Mouse (Mus musculus) adrenal gland (tissue): Measurements from ENCODE around the gene Phf21a.

Experiments used
- intact Hi-C: fragments of 180-260 bp; cut with DNase I; formaldehyde crosslinking; loops from one replicate; pipeline ENCODE4 v1.15.1; 2025

The Phf21a gene

DNA sequence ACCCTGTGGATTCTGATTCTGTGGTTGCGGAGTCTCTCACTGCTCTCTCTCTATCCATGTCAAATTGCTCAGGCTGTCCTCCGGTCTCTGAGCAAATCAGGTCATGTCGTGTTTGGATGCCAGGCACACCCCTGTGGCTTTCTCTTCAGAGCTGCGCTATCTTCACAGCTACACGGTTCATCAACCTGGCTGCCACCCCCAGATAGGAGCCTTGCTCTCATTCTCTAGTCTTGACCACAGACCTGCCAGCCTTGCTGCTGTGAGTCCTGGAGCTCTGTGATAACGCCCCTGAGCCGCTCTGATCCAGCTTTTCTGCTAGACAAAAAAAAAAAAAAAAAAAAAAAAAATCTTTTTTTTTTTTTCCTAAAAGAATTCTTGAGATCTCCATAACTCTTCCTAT lies 81.3 kb downstream of the Phf21a start:
- intact Hi-C loops = loop anchor here (10.0 kb wide), 1 partner anchor 189 kb away; no protein-coding TSS in a partner anchor

DNA sequence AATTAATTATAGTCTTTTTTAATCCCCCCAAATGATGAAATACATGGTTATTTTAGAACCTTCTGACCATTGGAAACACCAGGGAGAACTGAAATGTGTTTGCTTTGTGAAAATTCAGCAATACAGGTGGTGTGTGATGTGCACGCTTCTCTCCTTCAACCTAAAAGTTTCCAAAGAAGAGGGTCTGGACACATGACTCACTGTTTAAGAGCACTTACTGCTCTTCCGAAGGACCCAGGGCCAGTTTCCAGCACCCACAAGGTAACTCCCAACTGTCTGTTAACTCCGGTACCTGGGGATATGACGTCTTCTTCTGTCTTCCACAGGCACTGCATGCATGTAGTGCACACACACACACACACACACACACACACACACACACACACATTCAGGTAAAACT lies 82.1 kb downstream of the Phf21a start:
- intact Hi-C loops = loop anchor here (10.0 kb wide), 1 partner anchor 190 kb away; no protein-coding TSS in a partner anchor

DNA sequence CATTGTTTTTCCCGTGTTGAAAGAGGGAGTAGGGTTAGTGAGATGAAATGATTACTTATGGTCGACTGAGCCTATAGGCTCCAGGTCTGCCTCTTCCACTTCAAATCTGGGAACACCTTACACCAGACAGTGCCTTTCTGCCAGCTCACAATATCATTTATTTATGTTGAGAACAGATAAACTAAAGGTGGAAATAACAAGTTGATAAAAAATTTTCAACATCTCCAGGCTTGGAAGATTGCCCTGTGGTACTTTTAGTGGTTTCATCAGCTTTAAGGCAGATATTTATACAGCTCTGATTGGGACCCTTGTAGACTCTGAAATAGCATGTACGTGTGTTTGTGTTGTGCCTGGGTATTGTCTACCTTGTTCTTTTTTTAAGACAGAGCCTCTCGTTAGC lies 83.4 kb downstream of the Phf21a start:
- intact Hi-C loops = loop anchor here (10.0 kb wide), 1 partner anchor 191 kb away; no protein-coding TSS in a partner anchor

DNA sequence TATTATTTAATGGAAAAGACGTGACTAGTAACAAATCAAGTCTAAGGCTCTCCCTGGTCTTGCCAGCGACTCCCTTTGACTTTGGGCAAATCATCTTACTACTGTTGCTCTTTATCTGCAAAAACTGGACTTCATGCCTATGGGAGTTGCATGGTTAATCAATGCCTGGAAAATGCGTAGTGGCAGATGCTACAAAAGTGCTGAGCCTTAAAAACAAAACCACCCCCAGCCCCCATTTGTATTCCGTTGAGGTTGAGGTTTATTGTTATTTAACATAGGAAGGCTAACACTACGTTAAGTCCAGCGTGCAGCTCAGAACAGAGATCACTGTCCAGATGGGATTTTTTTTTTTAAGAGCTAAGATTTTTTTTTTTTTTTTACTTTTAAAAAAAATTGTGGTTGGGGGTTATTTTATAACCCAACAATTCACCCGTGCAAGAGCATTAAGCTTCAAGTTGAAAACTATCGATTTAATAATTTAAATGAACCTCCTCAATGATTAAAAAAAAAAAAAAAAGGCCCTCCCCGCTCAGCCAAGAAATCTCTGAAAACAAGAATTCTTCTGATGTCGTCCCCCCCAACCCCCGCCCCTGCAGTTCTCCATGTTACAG lies 89.3 kb downstream of the Phf21a start:
- intact Hi-C loops = no loop called here

DNA sequence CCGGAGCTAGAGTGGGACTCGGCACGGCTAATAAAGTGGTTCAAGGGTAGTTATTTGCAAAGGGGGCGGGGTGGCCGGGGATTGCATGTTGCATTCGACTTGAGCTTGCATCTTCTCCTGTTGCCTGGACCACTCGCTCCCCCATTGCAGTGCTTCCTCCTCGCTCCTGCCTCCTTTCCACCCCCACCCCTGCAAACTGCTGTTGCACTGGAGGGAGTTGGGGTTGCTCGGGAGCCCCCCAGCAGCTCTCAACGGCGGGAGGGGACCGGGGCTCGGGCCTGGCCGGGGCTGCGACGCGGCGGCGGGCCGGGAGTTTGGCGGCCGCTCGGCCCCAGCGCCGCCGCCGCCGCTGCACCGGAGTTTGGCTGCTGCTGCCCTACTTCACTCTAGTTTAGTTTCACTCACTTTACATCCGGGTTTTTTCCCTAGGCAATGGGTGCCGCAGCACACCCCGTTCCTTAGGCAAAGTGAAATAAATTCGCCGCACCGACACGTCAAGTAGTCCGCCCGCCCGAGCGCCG lies 90.1 kb downstream of the Phf21a start:
- intact Hi-C loops = no loop called here

DNA sequence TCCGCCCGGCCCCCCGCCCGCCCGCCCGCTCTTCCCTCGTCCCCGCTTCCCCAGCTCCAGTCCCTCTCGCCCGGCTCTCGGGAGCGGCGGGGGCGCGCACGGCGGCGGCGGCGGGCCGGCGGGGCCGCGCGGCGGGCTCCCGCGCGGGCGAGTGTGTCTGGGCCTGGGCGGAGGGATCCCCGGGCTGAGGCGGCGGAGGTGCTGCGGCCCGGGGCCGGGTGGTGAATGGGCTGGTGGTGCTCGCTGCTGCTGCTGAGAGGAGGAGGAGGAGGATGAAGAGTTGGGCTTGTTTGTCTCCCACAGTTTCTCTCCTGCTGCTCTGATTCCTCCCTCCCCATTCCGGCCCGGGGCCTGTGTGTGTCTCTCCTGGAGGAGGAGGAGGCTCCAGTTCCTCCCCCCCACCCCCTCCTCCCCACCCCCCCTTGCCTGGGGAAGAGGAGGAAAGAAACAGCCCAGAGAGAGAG lies 90.7 kb downstream of the Phf21a start:
- intact Hi-C loops = no loop called here

DNA sequence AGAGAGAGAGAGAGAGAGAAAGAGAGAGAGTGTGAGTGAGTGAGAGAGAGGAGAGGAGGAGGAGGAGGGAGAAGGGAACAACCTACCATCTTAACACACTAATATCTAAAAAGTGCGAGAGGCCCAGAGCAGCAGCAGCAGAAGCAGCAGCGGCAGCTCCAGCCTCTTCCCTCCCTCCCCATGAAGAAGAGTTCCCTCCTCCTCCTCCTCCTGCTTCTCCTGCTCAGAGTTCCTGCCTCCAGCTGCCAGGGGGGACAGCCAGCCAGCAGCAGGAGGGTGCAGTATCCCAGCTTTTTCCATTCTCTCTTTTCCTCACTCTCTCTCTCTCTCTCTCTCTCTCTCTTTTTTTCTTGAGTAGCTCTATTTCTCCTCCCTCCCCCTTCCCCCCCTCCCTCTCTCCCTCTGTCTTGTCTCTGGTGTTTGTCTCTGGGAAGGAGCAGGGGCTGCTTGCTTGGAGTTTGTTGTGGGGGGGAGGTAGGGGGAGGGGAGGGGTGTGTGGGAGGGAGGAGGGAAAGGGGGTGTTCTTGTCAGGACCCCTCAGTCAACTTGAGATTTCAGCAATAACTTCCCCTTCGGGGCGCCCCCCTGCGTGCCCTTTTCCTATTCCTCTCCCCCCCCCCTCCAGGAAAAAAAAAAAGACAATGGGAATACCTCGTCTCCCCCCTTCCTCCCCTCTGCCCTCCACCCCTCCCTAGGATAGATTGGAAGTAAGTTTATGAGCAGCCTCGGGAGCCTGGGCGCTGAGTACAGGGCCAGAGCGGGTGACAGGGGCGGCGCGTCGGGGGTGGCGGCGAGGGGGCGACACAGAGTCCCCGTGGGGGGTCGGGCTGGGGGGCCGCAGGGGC lies 91.4 kb downstream of the Phf21a start:
- intact Hi-C loops = no loop called here

DNA sequence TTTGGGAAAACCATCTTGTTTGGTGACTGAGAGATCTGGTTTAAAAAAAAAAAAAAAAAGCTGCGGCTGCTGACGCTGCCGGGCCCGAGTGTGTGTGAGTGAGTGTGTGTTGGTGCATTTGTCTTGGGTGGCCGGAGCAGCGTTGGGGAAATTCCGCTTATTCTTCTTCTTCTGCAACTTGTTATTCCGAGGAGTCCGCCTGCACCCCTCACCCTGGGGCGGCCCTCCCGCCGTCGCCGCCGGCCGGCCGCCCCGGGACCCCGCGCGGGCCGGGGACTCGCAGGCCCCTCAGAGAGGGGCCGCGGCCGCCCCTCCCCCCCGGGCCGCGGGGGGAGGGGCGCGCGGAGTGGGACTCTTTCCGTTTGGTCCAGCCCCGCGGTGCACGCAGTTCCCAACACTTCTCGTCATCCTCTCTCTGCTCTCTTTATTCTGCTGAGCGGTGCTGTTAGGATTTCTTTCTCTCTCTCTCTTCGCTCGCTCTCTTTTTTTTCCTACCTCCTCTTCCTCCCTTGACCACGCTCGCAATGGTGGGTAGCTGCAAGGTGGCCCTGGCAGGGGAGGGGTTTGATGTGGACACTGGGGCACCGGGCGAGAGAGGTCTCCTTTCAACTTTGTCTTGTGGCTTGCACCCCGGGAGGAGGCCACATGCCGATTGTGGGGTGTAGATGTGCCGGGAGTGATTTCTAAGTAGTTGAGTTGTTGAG lies 92.3 kb downstream of the Phf21a start:
- intact Hi-C loops = no loop called here

DNA sequence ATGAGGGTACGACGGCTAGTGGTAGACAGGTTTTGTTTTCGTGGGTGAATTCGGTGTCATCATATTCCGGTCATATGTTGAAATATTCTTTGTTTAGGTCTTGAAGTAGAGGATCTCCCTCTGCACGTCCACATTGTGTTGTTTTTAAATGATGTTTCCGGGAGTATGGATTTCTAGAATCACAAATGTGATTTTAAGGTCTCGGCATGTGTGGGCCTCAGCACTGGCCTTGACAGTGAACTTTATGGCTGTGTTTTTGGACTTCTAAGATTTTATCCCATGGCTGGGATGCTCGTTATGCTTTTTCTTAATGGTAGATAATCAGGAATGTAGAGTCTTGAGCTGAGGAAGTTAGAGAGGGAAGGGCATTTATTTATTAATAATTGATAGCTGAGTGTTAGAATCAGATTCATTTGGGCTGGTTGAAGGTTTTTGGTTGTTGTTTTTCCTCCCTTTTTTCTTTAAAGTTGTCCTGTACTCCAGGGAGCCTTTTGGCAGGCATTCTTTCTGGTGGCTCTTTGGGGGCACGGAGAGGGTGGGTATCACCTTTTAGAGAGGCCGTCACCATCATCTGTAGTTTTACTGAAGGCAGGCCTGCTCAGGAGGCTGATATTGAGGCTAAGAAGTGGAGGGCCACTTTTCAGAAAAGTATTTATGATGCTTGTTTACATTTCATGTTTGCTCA lies 93.0 kb downstream of the Phf21a start:
- intact Hi-C loops = no loop called here

DNA sequence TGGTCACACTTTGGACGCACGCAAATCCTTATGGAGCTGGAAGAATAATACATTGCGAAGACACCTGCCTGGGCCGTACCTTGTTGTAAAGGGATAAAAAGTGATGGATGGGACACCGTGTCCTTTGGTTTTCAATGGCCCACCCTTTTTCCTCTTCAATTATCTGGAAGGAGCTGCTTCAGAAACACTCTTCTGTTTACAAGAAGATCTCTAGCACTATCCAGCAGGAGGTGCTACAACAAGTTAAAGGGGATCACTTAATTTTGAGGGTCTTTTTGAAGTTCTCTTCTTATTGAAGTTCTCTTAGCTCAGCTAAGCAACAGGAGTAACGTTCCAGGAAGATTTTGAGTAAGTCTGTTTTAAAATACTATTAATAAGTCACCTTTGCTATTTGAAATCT lies 94.1 kb downstream of the Phf21a start:
- intact Hi-C loops = no loop called here

DNA sequence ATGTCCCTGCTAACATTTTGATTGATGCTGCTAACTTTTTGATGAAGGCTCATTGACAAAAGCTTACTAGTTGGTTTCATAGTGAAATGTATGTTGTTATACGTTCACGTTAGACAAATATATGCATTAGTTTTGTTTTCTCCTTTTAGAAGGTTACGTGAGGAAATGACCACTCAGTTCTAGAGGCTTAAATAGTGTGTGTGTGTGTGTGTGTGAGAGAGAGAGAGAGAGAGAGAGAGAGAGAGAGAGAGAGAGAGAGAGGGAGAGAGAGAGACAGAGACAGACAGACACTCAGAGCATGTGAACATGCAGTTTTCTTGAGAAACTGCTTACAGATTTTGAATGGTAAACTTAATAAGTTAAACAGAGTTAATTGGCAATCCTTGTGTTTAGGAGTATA lies 95.8 kb downstream of the Phf21a start:
- intact Hi-C loops = no loop called here

DNA sequence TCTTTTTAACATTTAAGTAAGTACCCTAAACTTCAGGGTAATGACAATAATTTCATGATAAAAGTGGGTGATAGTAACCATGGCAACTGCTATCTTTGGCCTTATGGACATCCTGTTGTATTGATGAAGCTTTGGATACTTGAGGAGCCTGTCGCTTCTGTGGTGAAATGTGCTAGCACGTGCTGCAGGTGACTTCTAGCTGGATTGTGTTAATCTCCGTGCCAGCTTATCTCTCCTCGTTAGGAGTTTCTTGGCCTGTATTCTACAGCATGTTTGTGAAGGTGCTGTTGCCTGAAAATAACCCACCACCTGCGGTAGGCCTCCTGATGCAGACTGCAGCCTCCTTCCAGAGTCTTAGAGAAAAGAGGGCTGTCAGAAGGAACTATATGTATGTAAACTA lies 98.0 kb downstream of the Phf21a start:
- intact Hi-C loops = no loop called here

DNA sequence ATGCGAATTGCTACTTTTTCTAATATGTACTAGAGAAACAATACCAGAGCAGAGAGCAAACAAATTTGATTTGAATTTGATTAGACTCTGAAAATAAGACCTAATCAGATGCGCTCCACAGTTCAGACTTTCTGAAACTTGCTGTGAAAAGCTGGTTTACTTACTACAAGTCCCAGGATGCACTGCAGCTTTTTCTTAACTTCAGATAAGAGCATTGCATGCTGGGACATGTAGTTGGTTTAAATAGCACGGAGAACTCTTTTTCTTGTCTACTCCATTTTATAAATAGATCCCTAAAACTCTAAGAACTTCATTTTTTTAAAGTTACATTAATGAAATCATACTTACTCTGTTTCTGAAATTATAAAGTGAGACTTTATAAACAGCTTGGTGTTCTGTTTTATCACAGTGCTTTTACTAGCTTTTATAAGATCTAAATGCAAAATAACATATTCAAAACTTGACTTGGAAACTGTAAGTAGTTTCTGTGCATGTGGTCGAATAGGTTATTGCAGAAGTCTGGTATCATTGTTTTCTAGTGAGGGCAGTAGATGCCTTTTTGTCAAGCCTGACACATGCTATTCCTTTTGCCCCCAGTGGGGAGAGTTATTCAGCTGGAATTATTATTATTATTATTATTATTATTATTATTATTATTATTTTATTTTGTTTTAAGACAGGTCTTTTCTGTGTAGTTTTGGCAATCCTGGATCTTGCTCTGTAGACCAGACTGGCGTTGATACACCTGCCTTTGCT lies 99.1 kb downstream of the Phf21a start:
- intact Hi-C loops = no loop called here

DNA sequence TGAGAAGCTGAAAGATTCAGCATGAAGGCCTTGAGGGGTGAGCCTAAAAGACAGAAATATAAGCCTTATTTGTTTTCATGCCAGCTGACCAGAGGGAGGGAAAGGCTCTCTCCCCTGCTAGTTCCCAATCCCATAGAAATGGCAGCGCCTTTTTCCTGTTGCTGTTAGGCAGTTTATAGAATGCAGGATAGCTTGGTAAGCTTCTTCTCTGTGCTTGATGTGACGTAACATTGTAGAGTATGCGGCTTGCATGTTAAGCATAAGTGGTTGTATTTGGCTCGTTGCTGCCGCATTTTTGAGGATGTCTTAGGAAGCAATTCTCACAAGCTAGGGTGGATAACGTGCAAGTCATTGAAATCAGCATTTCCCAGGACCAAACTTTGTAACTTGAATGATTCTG lies 105.2 kb downstream of the Phf21a start:
- intact Hi-C loops = no loop called here

DNA sequence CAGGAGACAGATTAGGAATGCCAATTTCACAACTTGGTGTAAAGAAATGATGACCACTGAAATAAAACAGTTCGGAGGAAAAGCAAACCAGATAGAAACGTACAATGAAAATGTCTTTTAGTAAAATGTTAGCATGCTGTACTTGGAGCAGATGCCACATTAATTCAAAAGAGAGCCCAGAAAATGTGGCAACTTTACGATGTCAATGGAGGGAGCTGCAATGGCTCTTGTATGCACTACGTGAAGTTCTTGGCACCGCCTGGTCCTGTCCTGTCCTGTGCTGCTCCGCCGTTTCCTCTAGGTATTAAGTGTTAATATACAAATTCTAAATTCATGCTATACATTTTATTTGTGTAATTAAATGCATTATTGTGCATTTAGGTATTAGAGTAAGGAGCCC lies 105.8 kb downstream of the Phf21a start:
- intact Hi-C loops = no loop called here

DNA sequence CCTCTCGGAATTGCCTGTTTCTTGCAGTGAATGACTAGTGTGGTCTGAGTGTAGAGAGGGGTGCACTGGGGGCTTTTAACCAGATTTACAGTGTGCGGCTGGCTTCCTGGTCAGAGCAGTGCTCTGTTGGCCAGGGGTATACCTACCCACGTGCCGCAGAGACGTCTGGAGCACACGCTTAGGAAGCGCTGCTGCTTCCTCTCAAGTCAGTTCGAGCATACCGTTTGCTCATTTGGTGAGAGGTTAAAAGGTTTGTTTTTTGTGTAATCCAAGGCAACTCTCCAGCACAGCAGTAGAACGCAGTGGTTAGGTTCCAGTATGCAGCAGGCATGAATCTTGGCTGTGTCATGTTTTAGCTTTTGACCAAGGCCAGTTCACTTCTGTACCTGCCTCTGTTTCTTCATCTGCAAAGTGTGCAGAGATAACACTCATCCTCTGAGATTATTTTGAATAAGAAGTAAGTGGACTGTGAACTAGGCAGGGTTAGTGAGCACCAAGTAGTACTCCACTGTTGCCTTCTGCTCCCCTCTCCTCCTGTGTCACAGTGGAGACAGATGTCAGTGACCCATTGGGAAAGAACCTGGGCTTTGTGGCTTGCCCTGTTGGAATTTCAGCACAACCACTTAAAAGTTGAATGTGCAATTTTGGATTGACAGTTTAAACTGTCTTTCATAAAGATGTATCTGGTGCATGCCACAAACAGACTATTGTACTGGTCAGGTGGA lies 106.8 kb downstream of the Phf21a start:
- intact Hi-C loops = no loop called here

DNA sequence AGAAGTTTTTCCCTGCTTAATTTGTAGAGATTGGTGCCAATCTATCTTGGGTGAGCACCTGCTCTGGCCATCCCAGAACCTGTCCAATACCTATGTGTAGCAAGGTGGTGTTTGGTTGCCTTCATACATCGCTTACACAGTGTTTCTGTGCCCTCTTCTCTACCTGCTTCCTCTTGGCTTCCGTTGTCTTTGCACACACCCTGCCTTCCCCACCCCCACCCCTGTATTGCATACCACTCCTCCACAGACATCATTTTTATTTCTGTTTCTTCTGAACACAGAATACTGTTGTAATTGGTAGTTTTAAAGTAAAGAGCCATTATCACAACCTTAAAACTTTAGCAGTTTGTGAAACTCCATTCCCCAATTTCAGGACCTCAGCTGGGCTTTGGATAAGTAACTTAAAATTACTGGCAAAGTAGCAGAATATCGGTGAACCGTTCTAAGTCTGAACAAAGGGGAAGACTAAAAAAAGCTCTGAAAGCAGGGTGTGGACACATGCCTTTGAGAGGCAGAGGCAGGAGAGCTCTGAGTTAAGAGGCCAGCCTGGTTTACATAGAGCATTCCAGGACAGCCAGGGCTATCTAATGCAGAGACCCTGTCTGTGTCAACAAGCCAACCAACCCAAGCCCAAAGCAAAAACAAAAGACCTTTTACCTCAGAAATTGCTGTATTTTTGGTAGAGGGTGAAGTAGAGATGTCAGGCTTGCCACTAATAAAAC lies 109.6 kb downstream of the Phf21a start:
- intact Hi-C loops = no loop called here

DNA sequence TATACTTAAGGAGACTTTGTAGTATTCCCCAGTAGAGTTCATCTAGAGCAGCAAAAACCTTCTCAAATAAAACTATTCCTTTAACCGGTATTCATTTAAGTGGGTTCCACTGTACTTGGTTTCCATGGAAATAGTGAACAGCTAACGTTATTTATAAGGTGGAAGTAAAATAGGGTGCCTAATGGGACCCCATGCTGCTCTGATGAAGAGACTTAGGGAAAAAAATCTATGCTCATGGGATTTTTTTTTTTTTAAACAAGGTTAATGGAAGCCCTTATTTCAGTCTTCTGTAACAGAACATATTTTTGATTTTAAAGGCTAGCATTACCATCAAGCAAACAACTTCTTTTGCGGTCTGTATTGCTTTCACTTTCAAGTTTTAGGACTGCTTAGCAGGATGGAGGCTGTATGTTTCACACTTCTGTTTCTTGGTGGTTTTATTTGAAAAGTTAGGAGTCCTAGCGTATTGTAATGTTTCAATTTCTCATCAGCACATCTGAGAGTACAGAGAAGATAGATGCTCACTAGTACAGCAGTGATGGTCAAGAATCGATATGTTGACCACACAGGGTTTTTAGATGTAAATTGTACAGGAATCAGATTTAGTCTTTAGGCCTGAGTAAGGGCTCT lies 112.2 kb downstream of the Phf21a start:
- intact Hi-C loops = no loop called here

DNA sequence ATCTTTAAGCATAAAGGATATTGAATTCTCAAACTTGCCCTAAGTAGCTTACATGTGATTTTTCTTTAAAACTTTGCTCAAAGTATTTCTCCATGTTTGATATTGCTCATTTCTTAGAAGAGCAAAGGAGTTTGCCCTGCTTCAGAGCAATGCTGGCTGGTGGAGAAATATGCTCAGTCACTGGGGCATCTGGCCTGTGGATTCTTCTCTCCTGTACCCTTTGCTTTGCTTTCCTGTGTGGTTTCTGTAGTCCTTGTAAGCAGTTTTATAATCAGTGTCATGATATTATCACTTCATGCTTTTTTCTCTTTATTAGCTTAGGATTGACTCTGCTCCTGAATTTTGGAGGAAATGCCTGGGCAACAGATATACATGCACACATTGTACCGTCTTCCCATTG lies 117.5 kb downstream of the Phf21a start:
- intact Hi-C loops = no loop called here
